Mouse (Mus musculus) MEL (cell line): ENCODE results near the gene Plekhg6. TPM values are rescaled to one million over a fixed set of nuclear protein-coding genes. Genes with fewer than 3 reads are reported as not detected.

Experiments used
- DNase-seq: peaks from one replicate; pipeline ENCODE4 v3.0.0; 2011; ENCODE audit warnings: low read depth, low spot score
- H3K27ac ChIP-seq: 2 replicates; pipeline ENCODE4 v1.5.1; 2012; ENCODE audit warnings: low read depth, mild to moderate bottlenecking, control low read depth, low read length, moderate library complexity; ENCODE audit not compliant: control insufficient read depth
- H3K27me3 ChIP-seq, 2 experiments: fragments of 150-350 bp in 1 of 2; sonication (generic) in 1 of 2; 2 replicates each; pipeline ENCODE4 v1.6.1; 2012; ENCODE audit warnings: low read length in 2 of 2, mild to moderate bottlenecking in 2 of 2, improper control_type of control experiment in 1 of 2, moderate library complexity in 1 of 2; ENCODE audit not compliant: insufficient read depth in 2 of 2, control insufficient read depth in 1 of 2
- H3K36me3 ChIP-seq, 2 experiments: 2 replicates each; pipeline ENCODE4 v1.6.1; 2012 to 2014; ENCODE audit warnings: low read length in 2 of 2, improper control_type of control experiment in 1 of 2, inconsistent platforms in 1 of 2, mild to moderate bottlenecking in 1 of 2; ENCODE audit not compliant: insufficient read depth in 2 of 2, control insufficient read depth in 1 of 2
- H3K4me1 ChIP-seq, 2 experiments: fragments of 150-350 bp in 1 of 2; sonication (generic) in 1 of 2; 2 replicates each; pipeline ENCODE4 v1.6.1; 2012; ENCODE audit warnings: low read length in 2 of 2, improper control_type of control experiment in 1 of 2, mild to moderate bottlenecking in 1 of 2; ENCODE audit not compliant: insufficient read depth in 2 of 2, control insufficient read depth in 1 of 2
- H3K4me3 ChIP-seq, 2 experiments: fragments of 150-350 bp in 1 of 2; sonication (generic) in 1 of 2; 2 replicates each; pipeline ENCODE4 v1.5.1; 2012; ENCODE audit warnings: low read depth in 2 of 2, low read length in 2 of 2, mild to moderate bottlenecking in 2 of 2, moderate library complexity in 2 of 2, control low read depth in 1 of 2, improper control_type of control experiment in 1 of 2; ENCODE audit not compliant: control insufficient read depth in 1 of 2, insufficient read depth in 1 of 2
- H3K79me2 ChIP-seq: 2 replicates; pipeline ENCODE4 v1.6.1; 2012; ENCODE audit warnings: mild to moderate bottlenecking, low read length, moderate library complexity; ENCODE audit not compliant: control insufficient read depth, poor library complexity, insufficient read depth
- H3K9ac ChIP-seq: 2 replicates; pipeline ENCODE4 v1.6.1; 2012; ENCODE audit warnings: low read depth, mild to moderate bottlenecking, control low read depth, low read length, moderate library complexity; ENCODE audit not compliant: control insufficient read depth, poor library complexity, severe bottlenecking
- H3K9me3 ChIP-seq: fragments of 150-350 bp; sonication (generic); replicated peaks from 2 replicates; pipeline ENCODE4 v1.6.1; 2012; ENCODE audit warnings: mild to moderate bottlenecking, low read length, improper control_type of control experiment, moderate library complexity; ENCODE audit not compliant: insufficient read depth
- CHD1 ChIP-seq: IDR thresholded peaks from 2 replicates; pipeline ENCODE4 v1.6.1; 2012; ENCODE audit warnings: low read depth, mild to moderate bottlenecking, inconsistent platforms, low read length, improper control_type of control experiment
- CTCF ChIP-seq, 3 experiments: IDR thresholded peaks in 2 of 3; conservative IDR thresholded peaks in 1 of 3; 2 replicates each; pipeline ENCODE4 v1.5.1; 2011 to 2012; ENCODE audit warnings: low read length in 3 of 3, low read depth in 2 of 3, mild to moderate bottlenecking in 2 of 3, improper control_type of control experiment in 1 of 3, inconsistent platforms in 1 of 3, mixed read lengths in 1 of 3, moderate library complexity in 1 of 3; ENCODE audit not compliant: control insufficient read depth in 1 of 3, insufficient read depth in 1 of 3, poor library complexity in 1 of 3, severe bottlenecking in 1 of 3
- ELF1 ChIP-seq: IDR thresholded peaks from 2 replicates; pipeline ENCODE4 v1.6.1; 2014; ENCODE audit warnings: low read depth, mild to moderate bottlenecking, inconsistent platforms, low read length, improper control_type of control experiment, moderate library complexity
- EP300 ChIP-seq, 2 experiments: IDR thresholded peaks; 2 replicates each; pipeline ENCODE4 v1.6.1; 2011; ENCODE audit warnings: improper control_type of control experiment in 2 of 2, low read length in 2 of 2, low read depth in 1 of 2, mild to moderate bottlenecking in 1 of 2
- GATA1 ChIP-seq: IDR thresholded peaks from 2 replicates; pipeline ENCODE4 v1.6.1; 2011; ENCODE audit warnings: low read depth, low read length, improper control_type of control experiment
- HCFC1 ChIP-seq: IDR thresholded peaks from 2 replicates; pipeline ENCODE4 v1.6.1; 2012; ENCODE audit warnings: low read depth, mild to moderate bottlenecking, inconsistent platforms, low read length, improper control_type of control experiment, moderate library complexity
- KAT2A ChIP-seq: conservative IDR thresholded peaks from 2 replicates; pipeline ENCODE4 v1.6.1; 2012; ENCODE audit warnings: low read depth, low read length, improper control_type of control experiment, inconsistent platforms
- MAFK ChIP-seq: IDR thresholded peaks from 2 replicates; pipeline ENCODE4 v1.6.1; 2011; ENCODE audit warnings: low read depth, mild to moderate bottlenecking, low read length, improper control_type of control experiment, borderline replicate concordance
- MAZ ChIP-seq: IDR thresholded peaks from 2 replicates; pipeline ENCODE4 v1.6.1; 2012; ENCODE audit warnings: low read depth, mild to moderate bottlenecking, inconsistent platforms, low read length, improper control_type of control experiment
- MEF2A ChIP-seq: IDR thresholded peaks from 2 replicates; pipeline ENCODE4 v1.6.1; 2014; ENCODE audit warnings: low read depth, mild to moderate bottlenecking, inconsistent platforms, low read length, improper control_type of control experiment; ENCODE audit not compliant: poor library complexity, insufficient replicate concordance, severe bottlenecking; ENCODE audit errors: extremely low read depth
- MYC ChIP-seq: IDR thresholded peaks from 2 replicates; pipeline ENCODE4 v1.6.1; 2011; ENCODE audit warnings: low read depth, mild to moderate bottlenecking, low read length, improper control_type of control experiment, moderate library complexity
- NELFE ChIP-seq: IDR thresholded peaks from 2 replicates; pipeline ENCODE4 v1.6.1; 2011; ENCODE audit warnings: low read depth, low read length, improper control_type of control experiment
- POLR2A ChIP-seq, 2 experiments: IDR thresholded peaks; 2 replicates each; pipeline ENCODE4 v1.6.1; 2011 to 2012; ENCODE audit warnings: low read length in 2 of 2, mild to moderate bottlenecking in 2 of 2, control low read depth in 1 of 2, improper control_type of control experiment in 1 of 2, low read depth in 1 of 2, moderate library complexity in 1 of 2; ENCODE audit not compliant: control insufficient read depth in 1 of 2, insufficient read depth in 1 of 2, poor library complexity in 1 of 2
- RAD21 ChIP-seq: IDR thresholded peaks from 2 replicates; pipeline ENCODE4 v1.6.1; 2011; ENCODE audit warnings: mild to moderate bottlenecking, low read depth, low read length, improper control_type of control experiment
- SMC3 ChIP-seq: IDR thresholded peaks from 2 replicates; pipeline ENCODE4 v1.6.1; 2011; ENCODE audit warnings: low read depth, low read length, improper control_type of control experiment
- TAL1 ChIP-seq: IDR thresholded peaks from 2 replicates; pipeline ENCODE4 v1.6.1; 2012; ENCODE audit warnings: mild to moderate bottlenecking, inconsistent platforms, low read length, moderate library complexity, mixed read lengths
- USF2 ChIP-seq, 2 experiments: IDR thresholded peaks; 2 replicates each; pipeline ENCODE4 v1.6.1; 2011 to 2012; ENCODE audit warnings: improper control_type of control experiment in 2 of 2, low read length in 2 of 2, borderline replicate concordance in 1 of 2, inconsistent platforms in 1 of 2, low read depth in 1 of 2, mild to moderate bottlenecking in 1 of 2; ENCODE audit not compliant: insufficient read depth in 1 of 2
- ZC3H11A ChIP-seq: IDR thresholded peaks from 2 replicates; pipeline ENCODE4 v1.6.1; 2012; ENCODE audit warnings: low read depth, mild to moderate bottlenecking, inconsistent platforms, low read length, improper control_type of control experiment
- ZKSCAN1 ChIP-seq: IDR thresholded peaks from 2 replicates; pipeline ENCODE4 v1.6.1; 2012; ENCODE audit warnings: low read depth, mild to moderate bottlenecking, inconsistent platforms, low read length, improper control_type of control experiment, moderate library complexity
- ZMIZ1 ChIP-seq: IDR thresholded peaks from 2 replicates; pipeline ENCODE4 v1.6.1; 2012; ENCODE audit warnings: low read depth, mild to moderate bottlenecking, inconsistent platforms, low read length, improper control_type of control experiment, moderate library complexity
- polyA plus RNA-seq, 2 experiments: library from polyadenylated mRNA; stranded (reverse) in 1 of 2; unstranded in 1 of 2; fragments of >175 nt in 1 of 2; fragments of >200 nt in 1 of 2; gene quantifications; 2 replicates each; pipeline versions ENCODE4 v1.2.1 to v1.2.4; 2012; ENCODE audit warnings: low replicate concordance in 2 of 2, low read depth in 1 of 2; ENCODE audit not compliant: insufficient read length in 2 of 2, insufficient read depth in 1 of 2, missing spikeins in 1 of 2
- total RNA-seq: library from RNA; depleted of rRNA; stranded (reverse); fragments of 300-350 nt; gene quantifications from 2 replicates; pipeline ENCODE4 v1.2.3, GENCODE M21; 2012

Gene Plekhg6
- total and polyA plus RNA-seq, 3 experiments: 0.13 TPM; not detected in 2

- H3K4me1 ChIP-seq: peaks cover 2 to 3% of the 10 kb centered on the region in 2 experiments; a peak in 1 of 4 replicates
- H3K36me3 ChIP-seq: peaks cover 0 to 2% of the 10 kb centered on the region in 2 experiments; a peak in 1 of 4 replicates
- H3K9ac ChIP-seq: no peak overlapping the region
- no peaks in the 10 kb centered on the region for H3K9me3 ChIP-seq
- TF ChIP-seq ZC3H11A: peak; percentile 40
- no peak for TF ChIP-seq ELF1
- TF ChIP-seq SMC3: peak; percentile 55
- no peak for TF ChIP-seq NELFE
- TF ChIP-seq RAD21: peak; percentile 60
- TF ChIP-seq EP300 (IDR thresholded peaks at IDR 0.05; ENCODE audit: low read depth in 1 of 2, low read length in 2 of 2): no peak
- no peak for TF ChIP-seq POLR2A (IDR thresholded peaks at IDR 0.05; ENCODE audit: control insufficient read depth in 1 of 2, insufficient read depth in 1 of 2, low read depth in 1 of 2, low read length in 2 of 2, poor library complexity in 1 of 2)
- no peak for TF ChIP-seq GATA1
- TF ChIP-seq ZMIZ1: no peak
- no peak for TF ChIP-seq KAT2A
- TF ChIP-seq ZKSCAN1: no peak
- no peak for TF ChIP-seq MAFK
- no peak for TF ChIP-seq TAL1
- TF ChIP-seq MYC: peak; percentile 57; the same call in 1 of the 2 replicates
- TF ChIP-seq USF2 (IDR thresholded peaks at IDR 0.05; ENCODE audit: borderline replicate concordance in 1 of 2, insufficient read depth in 1 of 2, low read depth in 1 of 2, low read length in 2 of 2): no peak
- peak; percentile 4 to 61 (median 31); a peak in 3 of 6 replicates for TF ChIP-seq CTCF (IDR thresholded peaks at IDR 0.05 in 2 of 3, conservative IDR thresholded peaks at IDR 0.05 in 1 of 3; ENCODE audit: control insufficient read depth in 1 of 3, insufficient read depth in 1 of 3, low read depth in 2 of 3, low read length in 3 of 3, poor library complexity in 1 of 3, severe bottlenecking in 1 of 3)
- TF ChIP-seq MEF2A: no peak
- peak; percentile 72 for DNase-seq
- no peak overlapping the region for H3K4me3 ChIP-seq
- H3K79me2 ChIP-seq: no peaks in the 10 kb centered on the region
- no peaks in the 10 kb centered on the region for H3K27me3 ChIP-seq
- H3K27ac ChIP-seq: no peak overlapping the region
These were observed 14.5 kb downstream of the Plekhg6 start for GRCm38 (mm10) chr6:125366133-125366532.

GRCm38 (mm10) chr6:125365522-125365921 lies 15.1 kb downstream of the Plekhg6 start:
- H3K9me3 ChIP-seq: no peaks in the 10 kb centered on the region
- H3K27me3 ChIP-seq: no peaks in the 10 kb centered on the region
- no peaks in the 10 kb centered on the region for H3K79me2 ChIP-seq
- peaks cover 2 to 3% of the 10 kb centered on the region in 2 experiments; a peak in 1 of 4 replicates for H3K4me1 ChIP-seq
- peak; percentile 81 for DNase-seq
- peak overlapping the region in 1 of 2 experiments; percentile 48; a peak in 1 of 4 replicates for H3K4me3 ChIP-seq
- TF ChIP-seq EP300 (IDR thresholded peaks at IDR 0.05; ENCODE audit: low read depth in 1 of 2, low read length in 2 of 2) (no peak), HCFC1 (no peak), CHD1 (no peak), ELF1 (peak; percentile 54), MAZ (no peak), CTCF (IDR thresholded peaks at IDR 0.05 in 2 of 3, conservative IDR thresholded peaks at IDR 0.05 in 1 of 3; ENCODE audit: control insufficient read depth in 1 of 3, insufficient read depth in 1 of 3, low read depth in 2 of 3, low read length in 3 of 3, poor library complexity in 1 of 3, severe bottlenecking in 1 of 3) (no peak), ZMIZ1 (no peak)
- H3K9ac ChIP-seq: no peak overlapping the region
- peaks cover 0 to 2% of the 10 kb centered on the region in 2 experiments; a peak in 1 of 4 replicates for H3K36me3 ChIP-seq
- H3K27ac ChIP-seq: no peak overlapping the region
